Mouse (Mus musculus) erythroblast, embryonic 14.5 days (primary cell): ENCODE measurements around the gene Acmsd. TPM values are rescaled to one million over a fixed set of nuclear protein-coding genes. Genes with fewer than 3 reads are reported as not detected.

Source experiments
- H3K27me3 ChIP-seq: 2 replicates; pipeline ENCODE4 v1.6.1; 2012; ENCODE audit warnings: inconsistent platforms; ENCODE audit not compliant: control insufficient read depth
- H3K36me3 ChIP-seq: 2 replicates; pipeline ENCODE4 v1.6.1; 2012; ENCODE audit warnings: mild to moderate bottlenecking, inconsistent platforms; ENCODE audit not compliant: control insufficient read depth
- H3K4me1 ChIP-seq: 2 replicates; pipeline ENCODE4 v1.6.1; 2012; ENCODE audit warnings: inconsistent platforms; ENCODE audit not compliant: control insufficient read depth
- H3K4me3 ChIP-seq: replicated peaks from 2 replicates; pipeline ENCODE3; 2012; ENCODE audit warnings: moderate library complexity, mild to moderate bottlenecking, inconsistent platforms
- H3K9me3 ChIP-seq: 2 replicates; pipeline ENCODE4 v1.6.1; 2012; ENCODE audit warnings: low read length, inconsistent platforms, mixed read lengths; ENCODE audit not compliant: control insufficient read depth
- GATA1 ChIP-seq: IDR thresholded peaks from 2 replicates; pipeline ENCODE4 v1.6.1; 2012; ENCODE audit warnings: low read length, inconsistent platforms, mixed read lengths
- TAL1 ChIP-seq: IDR thresholded peaks from 3 replicates; pipeline ENCODE4 v1.6.1; 2012; ENCODE audit warnings: low read length, inconsistent platforms, mixed read lengths
- polyA plus RNA-seq: library from polyadenylated mRNA; stranded (reverse); fragments of >175 nt; gene quantifications from 2 replicates; pipeline ENCODE4 v1.2.3, GENCODE M21; 2012

Acmsd gene
- polyA plus RNA-seq, 1 experiment, result 0.32 TPM

GRCm38 (mm10) chr1:127788943-127789342 lies 59.7 kb downstream of the Acmsd start:
- H3K9me3 ChIP-seq, result no peaks in the 10 kb centered on the region
- TF ChIP-seq TAL1 (no peak), GATA1 (no peak)
- H3K4me3 ChIP-seq, result no peak overlapping the region
- H3K36me3 ChIP-seq, result peaks cover 76% of the 10 kb centered on the region
- H3K4me1 ChIP-seq, result peaks cover 20% of the 10 kb centered on the region
- H3K27me3 ChIP-seq, result no peaks in the 10 kb centered on the region

GRCm38 (mm10) chr1:127793459-127793858 lies 64.2 kb downstream of the Acmsd start:
- Histone ChIP-seq H3K36me3 (peaks cover 83% of the 10 kb centered on the region), H3K9me3 (no peaks in the 10 kb centered on the region), H3K4me1 (peaks cover 3% of the 10 kb centered on the region), H3K4me3 (no peak overlapping the region), H3K27me3 (no peaks in the 10 kb centered on the region)
- TF ChIP-seq TAL1 (no peak), GATA1 (no peak)

- H3K4me3 ChIP-seq, result no peak overlapping the region
- H3K9me3 ChIP-seq, result no peaks in the 10 kb centered on the region
- TF ChIP-seq TAL1 (no peak), GATA1 (no peak)
- H3K27me3 ChIP-seq, result no peaks in the 10 kb centered on the region
- H3K4me1 ChIP-seq, result no peaks in the 10 kb centered on the region; the same call in 1 of the 2 replicates
- peaks cover 88% of the 10 kb centered on the region for H3K36me3 ChIP-seq
Measured at GRCm38 (mm10) chr1:127795087-127795769, 66.0 kb downstream of the Acmsd start.

GRCm38 (mm10) chr1:127796341-127796740 lies 67.1 kb downstream of the Acmsd start:
- no peak for TF ChIP-seq TAL1
- no peak for TF ChIP-seq GATA1
- no peaks in the 10 kb centered on the region for H3K27me3 ChIP-seq
- H3K9me3 ChIP-seq, result no peaks in the 10 kb centered on the region
- no peaks in the 10 kb centered on the region; the same call in 1 of the 2 replicates for H3K4me1 ChIP-seq
- H3K36me3 ChIP-seq, result peaks cover 91% of the 10 kb centered on the region
- no peak overlapping the region for H3K4me3 ChIP-seq

- no peak for TF ChIP-seq GATA1
Measured at GRCm38 (mm10) chr1:127796752-127797151, 67.5 kb downstream of the Acmsd start.

GRCm38 (mm10) chr1:127802916-127803315 lies 73.7 kb downstream of the Acmsd start:
- Histone ChIP-seq H3K4me3 (no peak overlapping the region), H3K4me1 (no peaks in the 10 kb centered on the region), H3K27me3 (no peaks in the 10 kb centered on the region), H3K36me3 (peaks cover 93% of the 10 kb centered on the region), H3K9me3 (no peaks in the 10 kb centered on the region)
- TF ChIP-seq GATA1 (no peak), TAL1 (no peak)

More at GRCm38 (mm10) chr1:127796752-127797151, 67.5 kb downstream of the Acmsd start:
- no peaks in the 10 kb centered on the region for H3K27me3 ChIP-seq
- no peaks in the 10 kb centered on the region; the same call in 1 of the 2 replicates for H3K4me1 ChIP-seq
- no peaks in the 10 kb centered on the region for H3K9me3 ChIP-seq
- H3K4me3 ChIP-seq, result no peak overlapping the region
- H3K36me3 ChIP-seq, result peaks cover 91% of the 10 kb centered on the region

GRCm38 (mm10) chr1:127808671-127809070 lies 79.5 kb downstream of the Acmsd start:
- no peak overlapping the region for H3K4me3 ChIP-seq
- H3K9me3 ChIP-seq, result no peaks in the 10 kb centered on the region
- TF ChIP-seq TAL1, result no peak
- no peak for TF ChIP-seq GATA1
- peaks cover 47% of the 10 kb centered on the region for H3K36me3 ChIP-seq
- H3K27me3 ChIP-seq, result no peaks in the 10 kb centered on the region
- H3K4me1 ChIP-seq, result no peaks in the 10 kb centered on the region

GRCm38 (mm10) chr1:127812929-127813328 lies 83.7 kb downstream of the Acmsd start:
- Histone ChIP-seq H3K9me3 (no peaks in the 10 kb centered on the region), H3K27me3 (no peaks in the 10 kb centered on the region), H3K4me3 (no peak overlapping the region), H3K4me1 (no peaks in the 10 kb centered on the region), H3K36me3 (peaks cover 8% of the 10 kb centered on the region)
- TF ChIP-seq TAL1 (no peak), GATA1 (no peak)

- Histone ChIP-seq H3K27me3 (no peaks in the 10 kb centered on the region), H3K9me3 (no peaks in the 10 kb centered on the region), H3K36me3 (no peaks in the 10 kb centered on the region), H3K4me1 (no peaks in the 10 kb centered on the region), H3K4me3 (no peak overlapping the region)
- TF ChIP-seq GATA1 (no peak), TAL1 (no peak)
Measured at GRCm38 (mm10) chr1:127816381-127816780, 87.2 kb downstream of the Acmsd start.

Other genes with a start within 250 kb of the Acmsd start
- not detected in 2 replicates for gene Tmem163, start 49.9 kb upstream of the Acmsd start, polyA plus RNA-seq
- gene Ccnt2, start 44.8 kb downstream of the Acmsd start, polyA plus RNA-seq, result 1.2 TPM in 2 replicates
- not detected in 2 replicates for gene Map3k19, start 125.6 kb downstream of the Acmsd start, polyA plus RNA-seq
- 1.3 and 2.0 TPM in 2 replicates for gene Rab3gap1, start 139.4 kb downstream of the Acmsd start, polyA plus RNA-seq